Mouse (Mus musculus): ENCODE results near the gene Bphl. TPM values are rescaled to one million over a fixed set of nuclear protein-coding genes. Genes with fewer than 3 reads are reported as not detected.
"Not testable (repeated sequence)": the region's sequence is repeated elsewhere in the genome, so short reads cannot be mapped to it uniquely, and the experiment has no call there.

Gene Bphl
- polyA plus RNA-seq, 1 experiment = 27.7 TPM

DNA sequence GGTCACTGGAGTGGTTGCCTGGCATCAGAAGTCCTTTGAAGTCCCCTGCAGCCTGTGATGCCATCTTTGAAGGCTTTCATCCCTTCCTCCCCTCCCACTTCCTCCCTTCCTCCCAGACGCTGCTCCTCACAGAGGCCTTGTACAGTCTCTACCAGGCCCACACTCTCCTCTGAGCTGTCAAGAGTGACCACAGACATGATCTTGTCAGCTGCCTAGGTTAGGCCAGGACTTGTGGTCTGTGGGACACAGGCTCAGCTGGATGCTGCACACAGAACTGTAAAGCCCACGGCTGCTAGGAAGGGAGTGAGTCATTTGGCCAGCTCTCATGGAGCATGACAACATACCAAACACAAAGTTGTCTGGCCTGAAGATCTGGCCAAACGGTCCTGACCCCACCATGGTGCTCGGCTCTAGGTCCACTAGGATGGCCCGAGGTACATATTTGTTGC lies 50.8 kb downstream of the Bphl start:
- H3K36me3 ChIP-seq (ENCODE audit: control insufficient read depth, insufficient read depth); H3K27me3 ChIP-seq (ENCODE audit: control insufficient read depth, insufficient read depth, insufficient read length); H3ac ChIP-seq (ENCODE audit: control insufficient read depth, insufficient read length); H3K4me3 ChIP-seq; H3K79me2 ChIP-seq (ENCODE audit: control insufficient read depth, insufficient read depth): not testable (repeated sequence)
- H3K4me2 ChIP-seq (ENCODE audit: low read depth) = peak overlapping the region; percentile 78
- TF ChIP-seq MYOD1 (IDR thresholded peaks at IDR 0.05; ENCODE audit: control insufficient read depth in 1 of 3, insufficient read length in 2 of 3, low read depth in 2 of 3) (peak in 2 of 3 experiments; percentile 80 to 81), TCF3 (IDR thresholded peaks at IDR 0.05; ENCODE audit: insufficient read length, low read depth) (peak; percentile 49), MYOG (IDR thresholded peaks at IDR 0.05; ENCODE audit: control insufficient read depth in 1 of 3, insufficient read depth in 1 of 3, insufficient read length in 2 of 3, low read depth in 2 of 3) (peak; percentile 20 to 86 (median 52)), TCF12 (IDR thresholded peaks at IDR 0.05; ENCODE audit: insufficient read depth, poor library complexity, severe bottlenecking) (peak; percentile 49)

DNA sequence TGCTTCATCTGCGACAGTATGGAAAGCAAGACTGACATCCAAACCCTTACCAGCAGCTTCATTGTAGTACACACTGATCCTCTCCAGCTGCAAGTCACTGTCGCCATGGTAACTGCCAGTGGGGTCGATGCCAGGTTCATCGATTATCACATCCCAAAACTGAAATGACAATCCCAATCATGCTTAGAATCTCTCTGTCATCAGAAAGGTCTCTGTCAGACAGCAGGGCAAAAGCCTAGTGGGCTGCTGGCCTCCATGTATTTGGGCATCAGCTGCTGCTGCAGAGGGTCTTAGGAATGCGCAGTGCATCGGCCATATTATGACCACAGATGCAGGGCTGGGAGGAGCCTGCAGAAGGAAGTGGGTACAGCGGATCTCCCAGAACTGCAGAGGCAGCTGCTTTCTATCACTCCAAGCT lies 51.5 kb downstream of the Bphl start:
- TF ChIP-seq MYOD1 (IDR thresholded peaks at IDR 0.05; ENCODE audit: control insufficient read depth in 1 of 3, insufficient read length in 2 of 3, low read depth in 2 of 3) (peak in 2 of 3 experiments; percentile 41 to 54), TCF3 (IDR thresholded peaks at IDR 0.05; ENCODE audit: insufficient read length, low read depth) (no peak), MYOG (IDR thresholded peaks at IDR 0.05; ENCODE audit: control insufficient read depth in 1 of 3, insufficient read depth in 1 of 3, insufficient read length in 2 of 3, low read depth in 2 of 3) (peak in 2 of 3 experiments; percentile 34 to 64)
- Histone ChIP-seq H3K4me2 (ENCODE audit: low read depth) (peak overlapping the region; percentile 78), H3K4me3 (no peak overlapping the region), H3K36me3 (ENCODE audit: control insufficient read depth, insufficient read depth) (no peaks in the 10 kb centered on the region), H3K79me2 (ENCODE audit: control insufficient read depth, insufficient read depth) (no peaks in the 10 kb centered on the region), H3K27me3 (ENCODE audit: control insufficient read depth, insufficient read depth, insufficient read length) (no peaks in the 10 kb centered on the region), H3ac (ENCODE audit: control insufficient read depth, insufficient read length) (no peak overlapping the region)

DNA sequence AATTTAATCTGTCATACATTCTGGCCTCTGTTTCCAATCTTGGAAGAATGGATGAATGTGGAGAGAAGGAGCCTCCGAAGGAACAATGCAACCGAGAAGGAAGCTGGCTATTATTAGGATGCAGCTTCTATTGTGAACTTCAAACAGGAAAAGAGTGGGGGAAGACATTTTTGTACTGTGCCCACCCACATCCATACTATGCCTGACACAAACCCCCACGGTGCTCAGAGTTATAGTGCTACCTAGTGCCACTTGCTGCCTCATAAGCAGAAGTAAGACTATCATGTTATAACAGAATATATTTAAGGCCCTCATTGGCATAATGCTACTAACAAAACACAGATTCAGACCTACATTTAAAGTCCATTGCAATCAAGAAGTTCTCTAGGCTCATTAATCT lies 52.0 kb downstream of the Bphl start:
- no peak for TF ChIP-seq E2F4 (IDR thresholded peaks at IDR 0.05; ENCODE audit: insufficient read depth)
- TF ChIP-seq USF1 (IDR thresholded peaks at IDR 0.05; ENCODE audit: low read depth) = no peak
- TF ChIP-seq SRF (IDR thresholded peaks at IDR 0.05; ENCODE audit: control insufficient read depth, insufficient read length, low read depth) = no peak
- TF ChIP-seq CEBPB (IDR thresholded peaks at IDR 0.05; ENCODE audit: insufficient read depth, poor library complexity, severe bottlenecking) = no peak
- TF ChIP-seq MYOG (IDR thresholded peaks at IDR 0.05; ENCODE audit: control insufficient read depth in 1 of 3, insufficient read depth in 1 of 3, insufficient read length in 2 of 3, low read depth in 2 of 3) = no peak
- no peak for TF ChIP-seq MAX (IDR thresholded peaks at IDR 0.05; ENCODE audit: low read depth)
- no peak for TF ChIP-seq TCF12 (IDR thresholded peaks at IDR 0.05; ENCODE audit: insufficient read depth, poor library complexity, severe bottlenecking)
- TF ChIP-seq MYOD1 (IDR thresholded peaks at IDR 0.05; ENCODE audit: control insufficient read depth in 1 of 3, insufficient read length in 2 of 3, low read depth in 2 of 3) = no peak
- TF ChIP-seq POLR2AphosphoS2 (IDR thresholded peaks at IDR 0.05; ENCODE audit: insufficient read length, low read depth) = no peak
- TF ChIP-seq REST (IDR thresholded peaks at IDR 0.05; ENCODE audit: insufficient read depth, insufficient read length) = no peak
- no peak for TF ChIP-seq POLR2A (IDR thresholded peaks at IDR 0.05; ENCODE audit: insufficient read length, low read depth)
- no peak for TF ChIP-seq TCF3 (IDR thresholded peaks at IDR 0.05; ENCODE audit: insufficient read length, low read depth)
- peak overlapping the region; percentile 78 for H3K4me2 ChIP-seq (ENCODE audit: low read depth)
- no peaks in the 10 kb centered on the region for H3K36me3 ChIP-seq (ENCODE audit: control insufficient read depth, insufficient read depth)
- no peaks in the 10 kb centered on the region for H3K27me3 ChIP-seq (ENCODE audit: control insufficient read depth, insufficient read depth, insufficient read length)
- H3K4me3 ChIP-seq = no peak overlapping the region
- H3ac ChIP-seq (ENCODE audit: control insufficient read depth, insufficient read length) = no peak overlapping the region
- no peaks in the 10 kb centered on the region for H3K79me2 ChIP-seq (ENCODE audit: control insufficient read depth, insufficient read depth)

DNA sequence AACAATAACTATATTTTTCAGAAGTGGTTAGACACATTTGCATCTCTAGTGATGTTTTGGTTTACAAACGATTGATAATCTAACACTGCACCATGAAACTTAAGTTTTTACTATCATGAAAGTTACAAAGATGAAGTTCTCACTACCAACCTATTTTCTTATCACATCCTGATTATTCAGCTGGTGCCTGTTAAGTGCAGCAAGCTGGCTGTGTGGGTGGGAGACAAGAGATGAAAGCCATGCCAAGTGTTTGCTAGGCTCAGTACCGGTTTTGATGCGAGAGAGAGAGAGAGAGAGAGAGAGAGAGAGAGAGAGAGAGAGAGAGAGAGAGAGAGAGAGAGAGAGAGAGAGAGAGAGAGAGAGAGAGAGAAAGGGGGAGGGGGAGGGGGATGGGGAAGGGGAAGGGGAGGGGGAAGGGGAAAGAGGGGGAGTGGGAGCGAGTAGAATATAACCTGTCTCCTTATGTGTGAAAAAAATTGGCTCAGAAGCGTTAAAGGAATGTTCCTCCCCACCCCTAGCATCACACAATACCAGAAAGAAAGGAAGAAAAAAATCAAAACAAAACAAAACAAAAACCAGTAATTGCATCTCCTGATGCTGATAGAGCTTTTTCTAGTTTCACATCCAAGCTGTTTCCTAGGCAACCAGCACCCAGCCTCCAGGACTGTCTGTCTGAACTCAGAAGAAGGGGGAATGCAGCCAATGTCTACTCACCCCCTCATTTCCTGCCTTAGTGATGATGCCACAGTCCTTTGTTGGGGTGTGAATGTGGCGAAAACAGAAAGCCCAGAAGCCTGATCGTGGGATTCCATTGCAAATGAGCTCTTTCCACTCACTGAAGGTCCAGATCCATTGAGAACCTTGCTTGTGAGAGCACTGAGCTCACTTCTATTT lies 58.4 kb downstream of the Bphl start:
- H3K79me2 ChIP-seq (ENCODE audit: control insufficient read depth, insufficient read depth) = no peaks in the 10 kb centered on the region
- no peak overlapping the region for H3K4me3 ChIP-seq
- no peak for TF ChIP-seq MYOD1 (IDR thresholded peaks at IDR 0.05; ENCODE audit: control insufficient read depth in 1 of 3, insufficient read length in 2 of 3, low read depth in 2 of 3)
- no peak for TF ChIP-seq SRF (IDR thresholded peaks at IDR 0.05; ENCODE audit: control insufficient read depth, insufficient read length, low read depth)
- no peak for TF ChIP-seq REST (IDR thresholded peaks at IDR 0.05; ENCODE audit: insufficient read depth, insufficient read length)
- TF ChIP-seq CEBPB (IDR thresholded peaks at IDR 0.05; ENCODE audit: insufficient read depth, poor library complexity, severe bottlenecking) = no peak
- TF ChIP-seq TCF3 (IDR thresholded peaks at IDR 0.05; ENCODE audit: insufficient read length, low read depth) = no peak
- H3K27me3 ChIP-seq (ENCODE audit: control insufficient read depth, insufficient read depth, insufficient read length) = no peaks in the 10 kb centered on the region
- H3K36me3 ChIP-seq (ENCODE audit: control insufficient read depth, insufficient read depth) = no peaks in the 10 kb centered on the region
- H3ac ChIP-seq (ENCODE audit: control insufficient read depth, insufficient read length) = no peak overlapping the region
- H3K4me2 ChIP-seq (ENCODE audit: low read depth) = peak overlapping the region; percentile 27

DNA sequence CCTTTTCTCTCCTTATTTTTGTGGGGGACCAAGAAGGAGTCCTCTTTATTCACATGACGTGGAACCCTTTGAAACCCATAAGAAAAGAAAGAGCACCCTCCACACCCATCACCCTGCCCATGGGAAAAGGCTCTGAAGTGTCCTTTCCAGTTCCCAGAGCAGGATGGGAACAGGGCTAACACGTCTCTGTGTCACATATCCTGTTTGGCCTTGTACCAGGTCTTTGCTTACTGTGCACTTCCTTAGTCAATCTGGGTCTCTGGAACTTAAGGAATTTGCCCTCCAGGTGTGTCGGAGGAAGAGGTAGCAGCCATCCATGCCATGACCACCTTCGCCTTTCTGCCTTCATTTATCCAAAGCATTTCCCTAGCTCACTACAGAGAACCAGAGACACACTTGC lies 59.1 kb downstream of the Bphl start:
- TF ChIP-seq TCF12 (IDR thresholded peaks at IDR 0.05; ENCODE audit: insufficient read depth, poor library complexity, severe bottlenecking) (no peak), CEBPB (IDR thresholded peaks at IDR 0.05; ENCODE audit: insufficient read depth, poor library complexity, severe bottlenecking) (no peak), USF1 (IDR thresholded peaks at IDR 0.05; ENCODE audit: low read depth) (no peak)
- H3K4me2 ChIP-seq (ENCODE audit: low read depth) = peak overlapping the region; percentile 27
- no peaks in the 10 kb centered on the region for H3K79me2 ChIP-seq (ENCODE audit: control insufficient read depth, insufficient read depth)

More for the DNA sequence above, 59.1 kb downstream of the Bphl start:
- no peaks in the 10 kb centered on the region for H3K27me3 ChIP-seq (ENCODE audit: control insufficient read depth, insufficient read depth, insufficient read length)
- no peak overlapping the region for H3ac ChIP-seq (ENCODE audit: control insufficient read depth, insufficient read length)
- no peak overlapping the region for H3K4me3 ChIP-seq
- H3K36me3 ChIP-seq (ENCODE audit: control insufficient read depth, insufficient read depth) = no peaks in the 10 kb centered on the region

All from myocyte (in vitro differentiated cells).